Mouse (Mus musculus): ENCODE results near the gene Mxra7. TPM values are rescaled to one million over a fixed set of nuclear protein-coding genes. Genes with fewer than 3 reads are reported as not detected.
"Not testable (repeated sequence)": the region's sequence is repeated elsewhere in the genome, so short reads cannot be mapped to it uniquely, and the experiment has no call there.

Gene Mxra7
- total RNA-seq (2021), result 10 to 100 TPM; 23.3 to 27.6 TPM
- long read RNA-seq, transcript Mxra7-202 (5 exons, 757 nt), result minor isoform, 10 of 30 reads
- long read RNA-seq, transcript Mxra7-201 (4 exons, 2,063 nt), result major isoform, 14 of 30 reads
- long read RNA-seq, partial matches to known transcripts, result 1 of 30 reads
- long read RNA-seq, other reads (novel, unspliced or antisense), result 4 of 30 reads

- DNase-seq (ENCODE audit: low spot score in 2 of 2), result peak; percentile 77 to 85
Observed at GRCm38 (mm10) chr11:116827534-116828165, at the start of gene Mxra7. Mxra7 (minus strand) TSS chr11:116828046.

- DNase-seq (ENCODE audit: low spot score in 2 of 2), result peak; percentile 31 to 41
Observed at GRCm38 (mm10) chr11:116873987-116874386, 46.1 kb upstream of the Mxra7 start.

GRCm38 (mm10) chr11:116871538-116871937 is 43.7 kb upstream of the Mxra7 start:
- DNase-seq (ENCODE audit: low spot score in 2 of 2), result no peak

- DNase-seq (ENCODE audit: low spot score in 2 of 2), result no peak
Observed at GRCm38 (mm10) chr11:116869641-116870040, 41.8 kb upstream of the Mxra7 start.

GRCm38 (mm10) chr11:116869223-116869622 is 41.4 kb upstream of the Mxra7 start:
- DNase-seq (ENCODE audit: low spot score in 2 of 2), result no peak

GRCm38 (mm10) chr11:116868129-116868528 is 40.3 kb upstream of the Mxra7 start:
- DNase-seq (ENCODE audit: low spot score in 2 of 2), result no peak

GRCm38 (mm10) chr11:116865945-116866585 is 38.2 kb upstream of the Mxra7 start:
- DNase-seq (ENCODE audit: low spot score in 2 of 2), result no peak

GRCm38 (mm10) chr11:116864444-116864843 is 36.6 kb upstream of the Mxra7 start:
- no peak for DNase-seq (ENCODE audit: low spot score in 2 of 2)

GRCm38 (mm10) chr11:116857183-116857850 is 29.5 kb upstream of the Mxra7 start:
- no peak for DNase-seq (ENCODE audit: low spot score in 2 of 2)

- no peak for DNase-seq (ENCODE audit: low spot score in 2 of 2)
Observed at GRCm38 (mm10) chr11:116854279-116854678, 26.4 kb upstream of the Mxra7 start.

- peak; percentile 97 to 98 for DNase-seq (ENCODE audit: low spot score in 2 of 2)
Observed at GRCm38 (mm10) chr11:116853512-116853928, 25.7 kb upstream of the Mxra7 start.

- peak; percentile 97 to 98 for DNase-seq (ENCODE audit: low spot score in 2 of 2)
Observed at GRCm38 (mm10) chr11:116852891-116853511, 25.2 kb upstream of the Mxra7 start, which contains the start of gene Srsf2. Srsf2 (minus strand) TSS chr11:116853094.

- DNase-seq (ENCODE audit: low spot score in 2 of 2), result peak; percentile 70 to 83
Observed at GRCm38 (mm10) chr11:116852291-116852890, 24.5 kb upstream of the Mxra7 start, which contains the start of gene Mfsd11. Mfsd11 (plus strand) TSS chr11:116852440.

- no peak for DNase-seq (ENCODE audit: low spot score in 2 of 2)
Observed at GRCm38 (mm10) chr11:116851576-116852290, 23.9 kb upstream of the Mxra7 start.

GRCm38 (mm10) chr11:116850833-116851477 is 23.1 kb upstream of the Mxra7 start:
- no peak for DNase-seq (ENCODE audit: low spot score in 2 of 2)

- no peak for DNase-seq (ENCODE audit: low spot score in 2 of 2)
Observed at GRCm38 (mm10) chr11:116850085-116850484, 22.2 kb upstream of the Mxra7 start.

- no peak for DNase-seq (ENCODE audit: low spot score in 2 of 2)
Observed at GRCm38 (mm10) chr11:116849587-116849986, 21.7 kb upstream of the Mxra7 start.

- DNase-seq (ENCODE audit: low spot score in 2 of 2), result not testable (repeated sequence)
Observed at GRCm38 (mm10) chr11:116848877-116849178, 21.0 kb upstream of the Mxra7 start.

- no peak for DNase-seq (ENCODE audit: low spot score in 2 of 2)
Observed at GRCm38 (mm10) chr11:116848086-116848876, 20.4 kb upstream of the Mxra7 start.

All from layer of hippocampus, postnatal 10 days (tissue).